Mouse (Mus musculus): ENCODE measurements around the gene Acot8. TPM values are rescaled to one million over a fixed set of nuclear protein-coding genes. Genes with fewer than 3 reads are reported as not detected.

Gene Acot8
- polyA plus RNA-seq, 1 experiment: 102 TPM

DNA sequence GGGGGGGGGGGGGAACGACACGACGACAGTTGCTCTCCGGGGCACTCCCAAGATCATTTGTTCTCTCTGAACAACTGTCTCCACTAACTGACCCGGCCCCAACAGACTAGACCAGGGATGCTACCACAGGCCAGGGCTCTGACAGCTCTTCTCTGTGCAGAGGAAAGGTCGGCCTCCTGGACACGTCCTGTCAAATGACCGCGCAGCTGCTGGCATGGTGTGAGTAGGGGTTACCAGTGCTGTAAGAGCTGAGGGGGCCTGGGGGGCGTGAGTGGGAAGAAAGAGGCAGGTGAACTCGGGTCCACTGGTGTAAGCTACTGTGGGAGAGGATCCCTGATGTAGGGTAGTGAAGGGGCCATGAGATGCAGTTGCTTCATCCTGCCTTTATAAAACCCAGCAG is 46.8 kb downstream of the Acot8 start:
- Histone ChIP-seq H3K4me1 (ENCODE audit: control insufficient read depth, insufficient read depth, insufficient read length, low read length) (no peaks in the 10 kb centered on the region), H3K27ac (ENCODE audit: insufficient read depth, low read depth, low read length) (no peak overlapping the region), H3K36me3 (ENCODE audit: control insufficient read depth, insufficient read depth, low read length) (peaks cover 85% of the 10 kb centered on the region), H3K4me3 (ENCODE audit: low read depth, low read length) (no peak overlapping the region), H3K27me3 (ENCODE audit: control insufficient read depth, insufficient read depth, low read length) (no peaks in the 10 kb centered on the region)
- no peak for TF ChIP-seq POLR2A (IDR thresholded peaks at IDR 0.05; ENCODE audit: low read depth, low read length)
- TF ChIP-seq CTCF (IDR thresholded peaks at IDR 0.05; ENCODE audit: extremely low read depth, insufficient read length, insufficient replicate concordance, low read depth, low read length): no peak
- WGBS: 88% methylated on average over 11 of the region's 11 CpGs

DNA sequence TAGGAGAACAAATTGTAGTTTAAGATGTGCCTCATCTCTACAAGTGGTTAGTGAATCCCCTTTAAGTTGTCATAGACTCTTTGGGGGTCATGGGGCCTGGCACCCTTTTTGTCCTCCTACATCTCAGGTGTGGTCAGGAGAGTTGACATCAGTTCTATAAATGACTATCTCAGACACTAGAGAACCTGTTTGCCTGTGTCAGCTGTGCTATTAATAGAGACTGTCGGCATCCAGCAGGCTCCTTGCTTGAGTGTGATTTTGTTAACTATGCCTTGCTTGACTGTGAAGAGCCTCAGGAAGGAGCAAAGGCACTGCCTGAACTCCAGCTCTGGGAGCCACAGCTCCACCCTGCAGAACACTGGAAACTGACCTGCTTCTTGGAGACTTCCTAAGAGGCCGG is 49.9 kb downstream of the Acot8 start:
- Histone ChIP-seq H3K27me3 (ENCODE audit: control insufficient read depth, insufficient read depth, low read length) (no peaks in the 10 kb centered on the region), H3K27ac (ENCODE audit: insufficient read depth, low read depth, low read length) (no peak overlapping the region), H3K4me1 (ENCODE audit: control insufficient read depth, insufficient read depth, insufficient read length, low read length) (no peaks in the 10 kb centered on the region), H3K36me3 (ENCODE audit: control insufficient read depth, insufficient read depth, low read length) (peaks cover 73% of the 10 kb centered on the region), H3K4me3 (ENCODE audit: low read depth, low read length) (no peak overlapping the region)
- WGBS: 84% methylated on average over 2 of the region's 2 CpGs
- TF ChIP-seq POLR2A (IDR thresholded peaks at IDR 0.05; ENCODE audit: low read depth, low read length): no peak
- no peak for TF ChIP-seq CTCF (IDR thresholded peaks at IDR 0.05; ENCODE audit: extremely low read depth, insufficient read length, insufficient replicate concordance, low read depth, low read length)

DNA sequence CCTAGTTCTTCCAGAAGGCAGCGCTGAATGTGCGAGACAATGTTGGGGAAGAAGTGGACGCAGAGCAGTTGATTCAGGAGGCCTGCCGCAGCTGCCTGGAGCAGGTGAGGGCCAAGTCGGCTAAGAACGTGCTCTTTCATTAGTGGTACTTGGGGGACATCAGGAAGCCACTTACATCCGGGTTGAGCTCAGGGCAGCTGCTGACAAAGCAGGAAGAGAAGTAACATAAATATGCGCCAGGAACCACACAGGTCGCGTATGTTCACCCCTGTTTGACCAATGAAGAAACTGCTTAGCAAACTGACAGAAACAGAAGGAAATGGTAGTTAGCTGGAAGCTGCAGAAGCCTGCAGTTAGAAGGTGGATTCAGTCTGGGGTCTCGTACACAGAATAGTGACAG is 50.6 kb downstream of the Acot8 start:
- 60% methylated on average over 11 of the region's 11 CpGs for WGBS

DNA sequence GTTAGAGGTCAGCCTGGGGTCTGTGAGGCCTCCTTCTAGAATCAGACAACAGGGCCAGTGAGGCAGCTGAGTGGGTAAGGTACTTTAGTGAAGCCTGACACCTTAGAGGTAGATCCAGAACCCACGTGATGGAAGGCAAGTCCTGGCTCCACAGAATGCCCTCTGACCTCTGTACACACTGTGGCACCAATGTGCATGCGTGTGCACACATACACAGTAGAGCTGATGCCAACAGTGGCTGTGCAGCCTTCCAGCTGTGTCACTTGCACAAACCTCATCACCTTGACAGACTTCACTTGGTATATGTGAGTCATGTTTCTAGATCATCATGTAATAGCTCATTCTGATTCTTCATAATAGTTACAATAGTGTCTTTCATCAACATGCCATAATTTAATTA is 52.2 kb downstream of the Acot8 start:
- WGBS: 83% methylated on average over 2 of the region's 2 CpGs
- TF ChIP-seq CTCF (IDR thresholded peaks at IDR 0.05; ENCODE audit: extremely low read depth, insufficient read length, insufficient replicate concordance, low read depth, low read length) (no peak), POLR2A (IDR thresholded peaks at IDR 0.05; ENCODE audit: low read depth, low read length) (no peak)
- no peak overlapping the region for H3K4me3 ChIP-seq (ENCODE audit: low read depth, low read length)

More for the DNA sequence above, 50.6 kb downstream of the Acot8 start:
- H3K27ac ChIP-seq (ENCODE audit: insufficient read depth, low read depth, low read length): 0 out of 2 replicates have a peak overlapping the region, but pooled peaks have one; percentile 9
- TF ChIP-seq CTCF (IDR thresholded peaks at IDR 0.05; ENCODE audit: extremely low read depth, insufficient read length, insufficient replicate concordance, low read depth, low read length) (no peak), POLR2A (IDR thresholded peaks at IDR 0.05; ENCODE audit: low read depth, low read length) (no peak)
- H3K27me3 ChIP-seq (ENCODE audit: control insufficient read depth, insufficient read depth, low read length): no peaks in the 10 kb centered on the region
- peaks cover 67% of the 10 kb centered on the region for H3K36me3 ChIP-seq (ENCODE audit: control insufficient read depth, insufficient read depth, low read length)
- no peak overlapping the region for H3K4me3 ChIP-seq (ENCODE audit: low read depth, low read length)
- no peaks in the 10 kb centered on the region for H3K4me1 ChIP-seq (ENCODE audit: control insufficient read depth, insufficient read depth, insufficient read length, low read length)

DNA sequence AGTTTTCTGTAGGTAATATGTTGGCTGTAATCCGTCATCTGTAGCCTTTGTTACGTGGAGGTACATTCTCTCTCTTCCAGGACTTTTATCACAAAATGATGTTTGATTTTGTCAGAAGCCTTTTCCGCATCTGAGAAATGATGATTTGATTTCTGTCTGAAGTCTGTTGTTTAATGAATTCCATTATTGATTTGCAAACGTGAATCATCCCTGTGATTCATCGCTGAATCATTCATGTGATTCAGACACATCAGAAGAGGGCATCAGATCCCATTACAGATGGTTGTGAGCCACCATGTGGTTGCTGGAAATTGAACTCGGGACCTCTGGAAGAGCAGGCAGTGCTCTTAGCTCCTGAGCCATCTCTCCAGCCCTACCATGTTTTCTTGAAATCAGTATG is 55.7 kb downstream of the Acot8 start:
- Histone ChIP-seq H3K4me3 (ENCODE audit: low read depth, low read length) (no peak overlapping the region), H3K36me3 (ENCODE audit: control insufficient read depth, insufficient read depth, low read length) (peaks cover 24% of the 10 kb centered on the region)
- 67% methylated on average over 6 of the region's 6 CpGs for WGBS

More for the DNA sequence above, 52.2 kb downstream of the Acot8 start:
- H3K27me3 ChIP-seq (ENCODE audit: control insufficient read depth, insufficient read depth, low read length): no peaks in the 10 kb centered on the region
- H3K27ac ChIP-seq (ENCODE audit: insufficient read depth, low read depth, low read length): no peak overlapping the region
- peaks cover 1% of the 10 kb centered on the region; the same call in 1 of the 2 replicates for H3K4me1 ChIP-seq (ENCODE audit: control insufficient read depth, insufficient read depth, insufficient read length, low read length)
- peaks cover 58% of the 10 kb centered on the region for H3K36me3 ChIP-seq (ENCODE audit: control insufficient read depth, insufficient read depth, low read length)

DNA sequence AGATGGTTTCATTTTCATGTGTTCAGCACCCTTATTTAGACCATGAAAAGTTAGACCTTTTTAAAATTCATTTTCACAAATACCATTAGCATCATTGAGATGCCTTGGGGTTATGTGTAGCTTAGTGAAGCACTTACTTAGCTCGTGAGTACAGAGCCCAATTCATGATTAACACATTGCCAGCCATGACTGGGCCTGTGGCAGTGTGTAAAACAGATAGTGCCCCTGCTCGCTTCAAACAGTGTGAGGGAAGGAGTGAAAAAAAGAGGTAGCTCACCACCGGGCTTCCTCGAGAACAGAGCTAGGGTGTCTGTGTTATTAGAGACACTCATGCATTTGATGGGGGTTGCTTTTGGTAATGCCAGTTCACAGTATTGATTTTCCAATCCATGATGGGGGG is 56.5 kb downstream of the Acot8 start:
- TF ChIP-seq CTCF (IDR thresholded peaks at IDR 0.05; ENCODE audit: extremely low read depth, insufficient read length, insufficient replicate concordance, low read depth, low read length): no peak
- no peak for TF ChIP-seq POLR2A (IDR thresholded peaks at IDR 0.05; ENCODE audit: low read depth, low read length)
- peaks cover 10% of the 10 kb centered on the region; the same call in 1 of the 2 replicates for H3K4me1 ChIP-seq (ENCODE audit: control insufficient read depth, insufficient read depth, insufficient read length, low read length)
- no peak overlapping the region for H3K4me3 ChIP-seq (ENCODE audit: low read depth, low read length)
- H3K36me3 ChIP-seq (ENCODE audit: control insufficient read depth, insufficient read depth, low read length): peaks cover 18% of the 10 kb centered on the region
- H3K27ac ChIP-seq (ENCODE audit: insufficient read depth, low read depth, low read length): no peak overlapping the region
- no peaks in the 10 kb centered on the region for H3K27me3 ChIP-seq (ENCODE audit: control insufficient read depth, insufficient read depth, low read length)
- WGBS: 86% methylated on average over 4 of the region's 4 CpGs

More for the DNA sequence above, 55.7 kb downstream of the Acot8 start:
- peaks cover 10% of the 10 kb centered on the region; the same call in 1 of the 2 replicates for H3K4me1 ChIP-seq (ENCODE audit: control insufficient read depth, insufficient read depth, insufficient read length, low read length)
- H3K27me3 ChIP-seq (ENCODE audit: control insufficient read depth, insufficient read depth, low read length): no peaks in the 10 kb centered on the region
- no peak for TF ChIP-seq CTCF (IDR thresholded peaks at IDR 0.05; ENCODE audit: extremely low read depth, insufficient read length, insufficient replicate concordance, low read depth, low read length)
- no peak for TF ChIP-seq POLR2A (IDR thresholded peaks at IDR 0.05; ENCODE audit: low read depth, low read length)
- H3K27ac ChIP-seq (ENCODE audit: insufficient read depth, low read depth, low read length): no peak overlapping the region

DNA sequence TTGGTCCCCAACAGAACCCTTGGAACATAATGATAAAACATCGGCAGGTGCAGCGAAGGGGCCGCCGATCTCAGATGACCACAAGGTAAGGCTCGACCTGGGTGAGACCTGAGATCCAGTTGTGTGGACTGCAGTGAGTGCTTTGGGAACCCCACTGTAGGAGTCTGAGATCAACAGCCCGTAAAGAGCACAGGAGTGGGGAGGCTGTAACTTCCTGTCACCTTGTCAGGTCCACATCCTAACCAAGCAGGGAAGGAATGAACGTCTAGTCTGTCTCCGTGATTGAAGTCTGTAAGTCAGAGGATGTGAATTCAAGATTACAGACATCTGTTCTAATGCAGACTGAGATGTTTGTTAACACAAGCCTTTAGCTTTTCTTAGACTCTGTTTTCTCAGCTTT is 58.0 kb downstream of the Acot8 start:
- 18% methylated on average over 8 of the region's 8 CpGs for WGBS
- no peak overlapping the region for H3K27ac ChIP-seq (ENCODE audit: insufficient read depth, low read depth, low read length)
- no peak for TF ChIP-seq POLR2A (IDR thresholded peaks at IDR 0.05; ENCODE audit: low read depth, low read length)
- no peak for TF ChIP-seq CTCF (IDR thresholded peaks at IDR 0.05; ENCODE audit: extremely low read depth, insufficient read length, insufficient replicate concordance, low read depth, low read length)
- H3K27me3 ChIP-seq (ENCODE audit: control insufficient read depth, insufficient read depth, low read length): no peaks in the 10 kb centered on the region
- H3K4me3 ChIP-seq (ENCODE audit: low read depth, low read length): peak overlapping the region; percentile 78
- H3K36me3 ChIP-seq (ENCODE audit: control insufficient read depth, insufficient read depth, low read length): peaks cover 9% of the 10 kb centered on the region
- H3K4me1 ChIP-seq (ENCODE audit: control insufficient read depth, insufficient read depth, insufficient read length, low read length): peaks cover 10% of the 10 kb centered on the region; the same call in 1 of the 2 replicates
